Mouse (Mus musculus) forebrain, embryonic 12.5 days (tissue): ENCODE data around the gene Pacsin2. TPM values are rescaled to one million over a fixed set of nuclear protein-coding genes. Genes with fewer than 3 reads are reported as not detected.

Source experiments
- ATAC-seq: fragments of 200-750 bp; cut with Nextera tagmentation; 2 replicates; pipeline ENCODE4 v1.8.0; 2017; ENCODE audit warnings: moderate TSS enrichment; ENCODE audit not compliant: low FRiP score
- H3K27ac ChIP-seq: fragments of 300-500 bp; sonication (generic); 2 replicates; pipeline ENCODE4 v1.5.1; 2016; ENCODE audit warnings: mild to moderate bottlenecking
- H3K27me3 ChIP-seq: fragments of 300-500 bp; sonication (generic); 2 replicates; pipeline ENCODE4 v1.6.1; 2016; ENCODE audit warnings: mild to moderate bottlenecking
- H3K36me3 ChIP-seq: fragments of 300-500 bp; sonication (generic); replicated peaks from 2 replicates; pipeline ENCODE4 v1.6.1; 2016; ENCODE audit warnings: mild to moderate bottlenecking
- H3K4me1 ChIP-seq: fragments of 300-500 bp; sonication (generic); 2 replicates; pipeline ENCODE4 v1.6.1; 2016
- H3K4me2 ChIP-seq: fragments of 300-500 bp; sonication (generic); 2 replicates; pipeline ENCODE4 v1.6.1; 2016; ENCODE audit warnings: mild to moderate bottlenecking, moderate library complexity
- H3K4me3 ChIP-seq: fragments of 300-500 bp; sonication (generic); replicated peaks from 2 replicates; pipeline ENCODE4 v1.5.1; 2016; ENCODE audit warnings: mild to moderate bottlenecking
- H3K9ac ChIP-seq: fragments of 300-500 bp; sonication (generic); 2 replicates; pipeline ENCODE4 v1.6.1; 2016; ENCODE audit warnings: mild to moderate bottlenecking
- H3K9me3 ChIP-seq: fragments of 300-500 bp; sonication (generic); 2 replicates; pipeline ENCODE4 v1.6.1; 2016
- WGBS: fragments of 180-500 bp; shearing (Covaris S2); methylation state at CpG from one replicate; pipeline ENCODE4 v1.1.7; 2016; 5-methylcytosine and 5-hydroxymethylcytosine counted together
- polyA plus RNA-seq: library from polyadenylated mRNA; unstranded; fragments of >200 nt; fragmentation: Nextera tagmentation; extraction: Ambion mirVana; gene quantifications from 2 replicates; pipeline ENCODE4 v1.2.1, GENCODE M21; 2016

Pacsin2 gene
- polyA plus RNA-seq, 1 experiment from 2014 or later: 37.0 TPM

GRCm38 (mm10) chr15:83455637-83456036, 8.8 kb downstream of the Pacsin2 start:
- Histone ChIP-seq H3K27me3 (no peaks in the 10 kb centered on the region), H3K4me1 (no peaks in the 10 kb centered on the region), H3K9me3 (no peaks in the 10 kb centered on the region), H3K4me2 (no peak overlapping the region), H3K4me3 (no peak overlapping the region), H3K9ac (no peak overlapping the region), H3K27ac (no peak overlapping the region), H3K36me3 (no peaks in the 10 kb centered on the region)
- WGBS: 93% methylated on average over 5 of the region's 5 CpGs
- no peak for ATAC-seq

- H3K9me3 ChIP-seq: no peaks in the 10 kb centered on the region
- WGBS: 85% methylated on average over 3 of the region's 3 CpGs
- no peak overlapping the region for H3K27ac ChIP-seq
- H3K27me3 ChIP-seq: no peaks in the 10 kb centered on the region
- H3K4me3 ChIP-seq: no peak overlapping the region
- H3K4me2 ChIP-seq: no peak overlapping the region
- no peaks in the 10 kb centered on the region for H3K4me1 ChIP-seq
- no peak overlapping the region for H3K9ac ChIP-seq
- ATAC-seq: no peak
- no peaks in the 10 kb centered on the region for H3K36me3 ChIP-seq
These were observed 9.4 kb downstream of the Pacsin2 start for GRCm38 (mm10) chr15:83455034-83455433.

- H3K4me3 ChIP-seq: no peak overlapping the region
- no peak for ATAC-seq
- H3K9ac ChIP-seq: no peak overlapping the region
- no peaks in the 10 kb centered on the region for H3K9me3 ChIP-seq
- H3K27me3 ChIP-seq: no peaks in the 10 kb centered on the region
- H3K36me3 ChIP-seq: no peaks in the 10 kb centered on the region
- WGBS: 85% methylated on average over 7 of the region's 7 CpGs
- no peak overlapping the region for H3K27ac ChIP-seq
- H3K4me1 ChIP-seq: no peaks in the 10 kb centered on the region
- no peak overlapping the region for H3K4me2 ChIP-seq
These were observed 10.0 kb downstream of the Pacsin2 start for GRCm38 (mm10) chr15:83454419-83454818.

GRCm38 (mm10) chr15:83453879-83454278, 10.5 kb downstream of the Pacsin2 start:
- H3K9ac ChIP-seq: no peak overlapping the region
- no peaks in the 10 kb centered on the region for H3K9me3 ChIP-seq
- H3K27ac ChIP-seq: no peak overlapping the region
- no peak for ATAC-seq
- H3K36me3 ChIP-seq: no peaks in the 10 kb centered on the region
- WGBS: 85% methylated on average over 3 of the region's 3 CpGs
- H3K27me3 ChIP-seq: no peaks in the 10 kb centered on the region
- H3K4me1 ChIP-seq: no peaks in the 10 kb centered on the region
- H3K4me3 ChIP-seq: no peak overlapping the region
- H3K4me2 ChIP-seq: no peak overlapping the region

GRCm38 (mm10) chr15:83452219-83452760, 12.1 kb downstream of the Pacsin2 start:
- no peaks in the 10 kb centered on the region for H3K36me3 ChIP-seq
- no peak for ATAC-seq
- H3K9me3 ChIP-seq: no peaks in the 10 kb centered on the region
- H3K4me2 ChIP-seq: no peak overlapping the region
- 0 out of 2 replicates have a peak, but pooled peaks cover 9% of the 10 kb centered on the region for H3K4me1 ChIP-seq
- 85% methylated on average over 7 of the region's 7 CpGs for WGBS
- no peaks in the 10 kb centered on the region for H3K27me3 ChIP-seq
- H3K4me3 ChIP-seq: no peak overlapping the region
- no peak overlapping the region for H3K27ac ChIP-seq
- H3K9ac ChIP-seq: no peak overlapping the region

- Histone ChIP-seq H3K4me3 (no peak overlapping the region), H3K4me2 (no peak overlapping the region), H3K36me3 (no peaks in the 10 kb centered on the region), H3K27ac (no peak overlapping the region), H3K4me1 (peaks cover 14% of the 10 kb centered on the region; the same call in 1 of the 2 replicates), H3K9me3 (no peaks in the 10 kb centered on the region), H3K9ac (no peak overlapping the region), H3K27me3 (no peaks in the 10 kb centered on the region)
- no peak for ATAC-seq
- WGBS: 83% methylated on average over 7 of the region's 7 CpGs
These were observed 12.7 kb downstream of the Pacsin2 start for GRCm38 (mm10) chr15:83451621-83452210.

GRCm38 (mm10) chr15:83450007-83450406, 14.4 kb downstream of the Pacsin2 start:
- Histone ChIP-seq H3K4me3 (no peak overlapping the region), H3K9me3 (no peaks in the 10 kb centered on the region), H3K4me2 (no peak overlapping the region), H3K4me1 (peaks cover 25% of the 10 kb centered on the region; the same call in 1 of the 2 replicates), H3K27me3 (no peaks in the 10 kb centered on the region), H3K27ac (no peak overlapping the region), H3K9ac (no peak overlapping the region), H3K36me3 (no peaks in the 10 kb centered on the region)
- ATAC-seq: no peak
- 90% methylated on average over 2 of the region's 2 CpGs for WGBS

GRCm38 (mm10) chr15:83448646-83449045, 15.8 kb downstream of the Pacsin2 start:
- Histone ChIP-seq H3K36me3 (no peaks in the 10 kb centered on the region), H3K27me3 (no peaks in the 10 kb centered on the region), H3K4me1 (peaks cover 26% of the 10 kb centered on the region; the same call in 1 of the 2 replicates), H3K9ac (no peak overlapping the region), H3K4me2 (no peak overlapping the region), H3K4me3 (no peak overlapping the region), H3K9me3 (no peaks in the 10 kb centered on the region), H3K27ac (no peak overlapping the region)
- ATAC-seq: no peak
- WGBS: 83% methylated on average over 5 of the region's 5 CpGs

GRCm38 (mm10) chr15:83447791-83448544, 16.4 kb downstream of the Pacsin2 start:
- WGBS: 77% methylated on average over 10 of the region's 10 CpGs
- peaks cover 26% of the 10 kb centered on the region; the same call in 1 of the 2 replicates for H3K4me1 ChIP-seq
- no peaks in the 10 kb centered on the region for H3K9me3 ChIP-seq
- H3K9ac ChIP-seq: no peak overlapping the region
- no peak for ATAC-seq
- H3K27ac ChIP-seq: no peak overlapping the region
- H3K4me2 ChIP-seq: no peak overlapping the region
- no peak overlapping the region for H3K4me3 ChIP-seq
- no peaks in the 10 kb centered on the region for H3K27me3 ChIP-seq
- no peaks in the 10 kb centered on the region for H3K36me3 ChIP-seq

- Histone ChIP-seq H3K9ac (no peak overlapping the region; the same call in 1 of the 2 replicates), H3K36me3 (no peaks in the 10 kb centered on the region), H3K4me3 (no peak overlapping the region), H3K27ac (no peak overlapping the region), H3K4me1 (peaks cover 26% of the 10 kb centered on the region; the same call in 1 of the 2 replicates), H3K9me3 (no peaks in the 10 kb centered on the region), H3K4me2 (no peak overlapping the region), H3K27me3 (no peaks in the 10 kb centered on the region)
- ATAC-seq: no peak
- WGBS: 86% methylated on average over 2 of the region's 2 CpGs
These were observed 18.5 kb downstream of the Pacsin2 start for GRCm38 (mm10) chr15:83445908-83446307.

GRCm38 (mm10) chr15:83445383-83445782, 19.0 kb downstream of the Pacsin2 start:
- no peak overlapping the region for H3K9ac ChIP-seq
- H3K36me3 ChIP-seq: no peaks in the 10 kb centered on the region
- no peak overlapping the region for H3K27ac ChIP-seq
- H3K4me2 ChIP-seq: no peak overlapping the region
- no peak for ATAC-seq
- H3K4me3 ChIP-seq: no peak overlapping the region
- H3K27me3 ChIP-seq: no peaks in the 10 kb centered on the region
- peaks cover 26% of the 10 kb centered on the region; the same call in 1 of the 2 replicates for H3K4me1 ChIP-seq
- 61% methylated on average over 5 of the region's 5 CpGs for WGBS
- no peaks in the 10 kb centered on the region for H3K9me3 ChIP-seq

GRCm38 (mm10) chr15:83444425-83444824, 20.0 kb downstream of the Pacsin2 start:
- Histone ChIP-seq H3K9me3 (no peaks in the 10 kb centered on the region), H3K4me3 (no peak overlapping the region), H3K4me1 (peaks cover 26% of the 10 kb centered on the region; the same call in 1 of the 2 replicates), H3K36me3 (no peaks in the 10 kb centered on the region), H3K9ac (no peak overlapping the region), H3K27ac (no peak overlapping the region), H3K4me2 (no peak overlapping the region), H3K27me3 (no peaks in the 10 kb centered on the region)
- no peak for ATAC-seq
- WGBS: 76% methylated on average over 6 of the region's 6 CpGs
